14 mouse cellular contexts compared by ENCODE assay signal in the genomic region with DNA sequence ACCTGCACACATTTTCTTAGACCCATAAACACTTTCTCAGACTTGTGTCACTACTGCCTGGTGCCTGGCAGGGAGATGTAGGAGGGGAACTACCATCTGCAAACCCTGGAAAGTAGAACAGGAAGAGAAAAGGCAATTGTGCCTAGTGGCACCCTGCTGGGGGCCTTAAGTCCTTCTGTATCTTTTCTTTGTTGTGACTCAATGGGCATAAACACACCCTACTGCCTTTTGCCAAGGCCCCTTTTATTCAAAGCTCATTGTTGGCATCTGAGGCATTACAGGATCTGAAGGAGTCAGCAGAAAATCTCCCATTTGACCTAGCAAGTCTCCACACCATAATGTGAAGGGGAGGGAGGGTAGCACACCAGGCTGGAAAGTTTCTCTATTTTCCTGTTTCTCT.
DNase-seq lines count a peak whose midpoint lies in the region; ATAC-seq and TF ChIP-seq lines count a peak whose summit lies in the region.
"Had no signal": no experiment of that assay in that cellular context is flagged by ENCODE, and none has a peak within 500 bp of the region (broad histone marks: within the 10 kb centered on the region; RNA-seq: fewer than 3 reads in every experiment).

No protein-coding gene starts in this region.

- no peak overlapping the region for H3K27ac ChIP-seq in neural tube, embryonic 12.5 days
- no peak overlapping the region for H3K27ac ChIP-seq in midbrain, embryonic 11.5 days (ENCODE audit: low read depth, low read length)
- H3K27ac ChIP-seq in heart, adult 2 months: no peak overlapping the region
- H3K27ac ChIP-seq: heart, embryonic 13.5 days; kidney, embryonic 15.5 days had no signal

- no peaks in the 10 kb centered on the region for H3K27me3 ChIP-seq in neural tube, embryonic 12.5 days (replicated peaks)
- no peaks in the 10 kb centered on the region for H3K27me3 ChIP-seq in midbrain, embryonic 11.5 days (ENCODE audit: control insufficient read depth, insufficient read depth, low read length)
- H3K27me3 ChIP-seq in heart, adult 2 months (ENCODE audit: control insufficient read depth, insufficient read depth, low read length): no peaks in the 10 kb centered on the region
- H3K27me3 ChIP-seq: heart, embryonic 13.5 days; kidney, embryonic 15.5 days; megakaryocyte, embryonic 14.5 days had no signal

- TF ChIP-seq EP300 in heart, adult 2 months (IDR thresholded peaks at IDR 0.05; ENCODE audit: insufficient read depth, low read depth, low read length): no peak

- intact Hi-C loops in left cerebral cortex, postnatal 36 days (cut with DNase I): no loop called here
- intact Hi-C loops in heart, adult 2 months (cut with DNase I): no loop called here

- H3K4me2 ChIP-seq in neural tube, embryonic 12.5 days (replicated peaks): no peak overlapping the region
- H3K4me2 ChIP-seq in midbrain, embryonic 11.5 days: no peak overlapping the region
- H3K4me2 ChIP-seq: heart, embryonic 13.5 days; kidney, embryonic 15.5 days; liver, embryonic 11.5 days had no signal

- no peak for DNase-seq in neural tube, embryonic 10.5 days (ENCODE audit: extremely low spot score, low spot score)
- peak; percentile 12 for DNase-seq in embryo, embryonic 11 days
- peak; percentile 85 for DNase-seq in midbrain, embryonic 11.5 days (ENCODE audit: low spot score, missing footprints)
- no peak for DNase-seq in kidney, postnatal 4 days
- DNase-seq in left cerebral cortex, postnatal 36 days (ENCODE audit: low spot score in 2 of 2): no peak
- no peak for DNase-seq in heart, adult 2 months
- DNase-seq: cerebellum, postnatal 25 days; gastrocnemius, postnatal 36 days; right cerebral cortex, postnatal 25 days had no signal

- TF ChIP-seq CTCF in heart, adult 2 months (IDR thresholded peaks at IDR 0.05): no peak

- no peaks in the 10 kb centered on the region for H3K9me3 ChIP-seq in neural tube, embryonic 12.5 days
- no peaks in the 10 kb centered on the region for H3K9me3 ChIP-seq in midbrain, embryonic 11.5 days (ENCODE audit: control insufficient read depth, low read length)
- H3K9me3 ChIP-seq: heart, embryonic 13.5 days; kidney, embryonic 15.5 days; megakaryocyte, embryonic 14.5 days had no signal

- no peaks in the 10 kb centered on the region for H3K79me2 ChIP-seq in heart, adult 2 months (replicated peaks; ENCODE audit: control insufficient read depth, insufficient read depth, low read length)

- peak; percentile 71 for ATAC-seq in neural tube, embryonic 12.5 days (ENCODE audit: low FRiP score, low read depth)
- ATAC-seq in midbrain, embryonic 11.5 days (ENCODE audit: low FRiP score): peak; percentile 57

- no peak overlapping the region for H3K9ac ChIP-seq in neural tube, embryonic 12.5 days
- H3K9ac ChIP-seq in midbrain, embryonic 11.5 days (ENCODE audit: low read length): no peak overlapping the region
- H3K9ac ChIP-seq in heart, adult 2 months (ENCODE audit: low read depth, low read length): no peak overlapping the region
- H3K9ac ChIP-seq: heart, embryonic 13.5 days; kidney, embryonic 15.5 days had no signal

- 0 out of 2 replicates have a peak, but pooled peaks cover 2% of the 10 kb centered on the region for H3K4me1 ChIP-seq in neural tube, embryonic 12.5 days
- H3K4me1 ChIP-seq in midbrain, embryonic 11.5 days (ENCODE audit: control insufficient read depth, insufficient read depth, low read length): peaks cover 6% of the 10 kb centered on the region
- H3K4me1 ChIP-seq in heart, adult 2 months (ENCODE audit: control insufficient read depth, insufficient read depth, low read length): no peaks in the 10 kb centered on the region
- H3K4me1 ChIP-seq: heart, embryonic 13.5 days; kidney, embryonic 15.5 days; megakaryocyte, embryonic 14.5 days had no signal

- no peaks in the 10 kb centered on the region for H3K36me3 ChIP-seq in neural tube, embryonic 12.5 days
- no peaks in the 10 kb centered on the region for H3K36me3 ChIP-seq in midbrain, embryonic 11.5 days (ENCODE audit: control insufficient read depth, insufficient read depth, low read length)
- H3K36me3 ChIP-seq in heart, adult 2 months (ENCODE audit: control insufficient read depth, insufficient read depth, low read length): no peaks in the 10 kb centered on the region
- H3K36me3 ChIP-seq: heart, embryonic 13.5 days; kidney, embryonic 15.5 days had no signal

- no peak overlapping the region for H3K4me3 ChIP-seq in neural tube, embryonic 12.5 days
- no peak overlapping the region for H3K4me3 ChIP-seq in midbrain, embryonic 11.5 days (ENCODE audit: low read depth, low read length)
- no peak overlapping the region for H3K4me3 ChIP-seq in heart, adult 2 months
- H3K4me3 ChIP-seq: heart, embryonic 13.5 days; kidney, embryonic 15.5 days; megakaryocyte, embryonic 14.5 days had no signal

- no peak for TF ChIP-seq POLR2A in heart, adult 2 months (IDR thresholded peaks at IDR 0.05; ENCODE audit: insufficient read depth, low read depth, low read length)

Comparison
In these comparisons a context has a peak if more than half of its experiments do, and no peak if none do; other contexts are left out.
1. DNase-seq: peak in embryo, embryonic 11 days (single experiment) and midbrain, embryonic 11.5 days (single experiment); none in neural tube, embryonic 10.5 days (single experiment), kidney, postnatal 4 days (0 of 2), left cerebral cortex, postnatal 36 days (0 of 2) and heart, adult 2 months (0 of 2).